Mouse (Mus musculus) olfactory bulb, adult 2 months (tissue): ENCODE measurements around the gene Ttc32.

Source experiments
- CTCF ChIP-seq: fragments of 200-500 bp; IDR thresholded peaks from 2 replicates; pipeline ENCODE4 v1.5.1; 2012; ENCODE audit warnings: low read depth, mild to moderate bottlenecking, low read length, moderate library complexity; ENCODE audit not compliant: insufficient read depth
- POLR2A ChIP-seq: fragments of 200-500 bp; IDR thresholded peaks from 2 replicates; pipeline ENCODE4 v1.6.1; 2012; ENCODE audit warnings: mild to moderate bottlenecking, low read depth, low read length, moderate library complexity; ENCODE audit not compliant: insufficient read depth

- TF ChIP-seq CTCF: no peak
- TF ChIP-seq POLR2A: no peak
These were observed 25.5 kb downstream of the Ttc32 start for GRCm38 (mm10) chr12:9055269-9055668.
